Mouse (Mus musculus): Measurements from ENCODE around the gene Nup210. TPM values are rescaled to one million over a fixed set of nuclear protein-coding genes. Genes with fewer than 3 reads are reported as not detected.

The Nup210 gene
- total and polyA plus RNA-seq, 3 experiments = 46.3 to 394 (median 71.5) TPM

DNA sequence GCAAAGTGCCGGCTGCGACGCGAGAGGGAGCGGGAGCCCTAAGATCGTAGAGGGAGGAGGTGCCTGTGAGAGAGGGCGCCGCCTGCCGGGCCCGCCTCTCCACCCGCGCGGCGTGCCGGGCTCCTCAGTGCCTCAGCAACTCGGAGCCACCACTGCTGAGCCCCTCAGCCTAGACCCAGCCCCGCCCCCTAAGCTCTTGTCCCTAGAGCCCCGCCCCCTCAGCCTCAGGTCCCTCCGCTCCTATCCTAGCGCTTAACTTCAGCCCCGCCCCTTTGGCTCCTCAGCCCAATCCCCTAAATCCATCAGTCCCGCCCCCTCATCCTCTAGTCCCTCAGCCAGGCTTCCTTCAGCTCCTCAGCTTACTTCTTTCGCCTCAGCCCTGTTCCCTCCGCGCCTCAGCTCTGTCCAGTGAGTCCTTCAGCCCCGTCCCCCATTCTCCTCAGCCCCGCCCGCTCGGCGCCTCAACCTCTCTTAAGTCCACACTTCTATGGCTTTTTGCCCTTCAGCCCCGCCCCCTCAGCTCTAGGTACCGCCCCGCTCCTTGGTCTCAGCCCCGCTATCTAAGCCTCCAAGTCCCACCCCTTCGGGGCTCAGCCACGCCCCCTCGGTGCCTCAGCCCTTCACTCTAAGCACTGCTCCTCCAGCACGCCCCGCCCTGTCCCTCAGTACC lies 127.8 kb downstream of the Nup210 start, which contains the start of gene Iqsec1 (continued):
- no peak for TF ChIP-seq GABPA (IDR thresholded peaks at IDR 0.05; ENCODE audit: low read depth, low read length)

DNA sequence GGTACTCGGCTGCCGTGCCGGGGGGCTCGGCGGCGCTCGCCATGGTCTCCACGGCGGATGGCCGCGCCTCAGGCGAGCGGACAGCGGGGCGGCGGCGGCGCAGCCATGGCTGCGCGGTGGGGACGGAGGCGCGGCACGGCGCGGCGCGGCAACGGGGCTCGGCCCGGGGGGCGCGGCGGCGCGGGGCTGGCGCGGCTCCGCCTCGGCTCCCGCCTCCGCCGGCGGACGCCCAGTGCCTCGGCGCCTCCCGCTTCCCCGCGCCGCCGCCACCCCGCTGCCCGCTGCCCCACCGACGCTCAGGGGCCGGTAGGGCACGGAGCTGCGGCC lies 128.4 kb downstream of the Nup210 start:
- peaks cover 5 to 12% of the 10 kb centered on the region in 2 experiments for H3K27me3 ChIP-seq (ENCODE audit: control insufficient read depth in 1 of 2, insufficient read depth in 2 of 2, low read length in 2 of 2)
- H3K36me3 ChIP-seq (ENCODE audit: control insufficient read depth in 1 of 2, insufficient read depth in 2 of 2, low read length in 2 of 2) = no peaks in the 10 kb centered on the region
- no peaks in the 10 kb centered on the region for H3K79me2 ChIP-seq (ENCODE audit: control insufficient read depth, insufficient read depth, low read length, poor library complexity)
- no peaks in the 10 kb centered on the region for H3K4me1 ChIP-seq (ENCODE audit: control insufficient read depth in 1 of 2, insufficient read depth in 2 of 2, low read length in 2 of 2)
- H3K9me3 ChIP-seq (replicated peaks; ENCODE audit: insufficient read depth, low read length) = no peaks in the 10 kb centered on the region
- H3K9ac ChIP-seq (ENCODE audit: control insufficient read depth, low read depth, low read length, poor library complexity, severe bottlenecking) = peak overlapping the region; percentile 58
- H3K4me3 ChIP-seq (ENCODE audit: control insufficient read depth in 1 of 2, insufficient read depth in 1 of 2, low read depth in 2 of 2, low read length in 2 of 2) = peak overlapping the region; percentile 49 to 50; a peak in 3 of 4 replicates
- no peak overlapping the region for H3K27ac ChIP-seq (ENCODE audit: control insufficient read depth, low read depth, low read length)
- TF ChIP-seq BHLHE40 (IDR thresholded peaks at IDR 0.05; ENCODE audit: borderline replicate concordance, low read depth, low read length) (no peak), MAX (IDR thresholded peaks at IDR 0.05; ENCODE audit: low read length) (no peak)
- DNase-seq (ENCODE audit: low read depth, low spot score) = no peak

DNA sequence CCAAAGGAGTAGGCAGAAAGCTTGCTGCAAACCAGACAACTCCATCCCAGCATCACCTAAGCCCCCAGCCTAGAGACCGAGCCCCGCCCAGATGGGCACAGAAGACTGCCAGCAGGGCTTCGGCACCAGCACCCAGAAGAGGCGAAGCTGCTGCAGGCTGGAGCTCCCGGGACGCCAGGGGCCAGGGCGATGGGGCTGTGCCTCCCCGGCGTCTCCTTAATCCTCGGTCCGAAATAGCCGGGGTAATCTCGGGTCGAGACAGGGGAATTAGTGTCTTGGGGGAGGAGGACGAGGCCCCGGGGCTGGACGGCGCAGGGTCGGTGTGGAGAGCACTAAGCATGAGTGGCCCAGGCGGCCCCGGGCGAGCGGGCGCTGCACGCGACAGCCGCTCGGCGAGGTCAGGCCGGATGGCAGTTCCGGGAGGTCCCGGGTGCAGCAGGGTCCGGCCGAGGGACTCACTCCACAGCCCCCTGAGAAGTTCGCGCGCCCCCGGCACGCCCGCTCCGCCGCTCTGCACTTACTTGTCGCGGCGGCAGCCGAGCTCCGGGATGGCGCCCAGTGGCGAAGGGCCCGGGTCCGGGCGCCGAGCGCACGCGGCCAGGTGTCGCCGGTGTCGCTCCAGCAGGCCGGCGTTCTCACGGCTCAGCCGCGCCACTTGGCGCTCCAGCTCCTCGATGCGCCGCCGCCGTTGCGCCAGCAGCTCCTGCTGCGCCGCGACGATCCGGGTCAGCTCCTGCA lies 128.9 kb downstream of the Nup210 start:
- Histone ChIP-seq H3K79me2 (ENCODE audit: control insufficient read depth, insufficient read depth, low read length, poor library complexity) (no peaks in the 10 kb centered on the region), H3K36me3 (ENCODE audit: control insufficient read depth in 1 of 2, insufficient read depth in 2 of 2, low read length in 2 of 2) (no peaks in the 10 kb centered on the region), H3K9me3 (replicated peaks; ENCODE audit: insufficient read depth, low read length) (no peaks in the 10 kb centered on the region), H3K4me1 (ENCODE audit: control insufficient read depth in 1 of 2, insufficient read depth in 2 of 2, low read length in 2 of 2) (no peaks in the 10 kb centered on the region), H3K27me3 (ENCODE audit: control insufficient read depth in 1 of 2, insufficient read depth in 2 of 2, low read length in 2 of 2) (peaks cover 5 to 12% of the 10 kb centered on the region in 2 experiments), H3K27ac (ENCODE audit: control insufficient read depth, low read depth, low read length) (no peak overlapping the region), H3K4me3 (ENCODE audit: control insufficient read depth in 1 of 2, insufficient read depth in 1 of 2, low read depth in 2 of 2, low read length in 2 of 2) (peak overlapping the region; percentile 49 to 50; a peak in 3 of 4 replicates), H3K9ac (ENCODE audit: control insufficient read depth, low read depth, low read length, poor library complexity, severe bottlenecking) (peak overlapping the region; percentile 58)
- peak; percentile 34 for DNase-seq (ENCODE audit: low read depth, low spot score)
- no peak for TF ChIP-seq MYC (IDR thresholded peaks at IDR 0.05; ENCODE audit: low read depth, low read length)
- no peak for TF ChIP-seq ZKSCAN1 (IDR thresholded peaks at IDR 0.05; ENCODE audit: low read depth, low read length)
- TF ChIP-seq USF2 (IDR thresholded peaks at IDR 0.05; ENCODE audit: borderline replicate concordance in 1 of 2, insufficient read depth in 1 of 2, low read depth in 1 of 2, low read length in 2 of 2) = no peak
- no peak for TF ChIP-seq TCF12 (IDR thresholded peaks at IDR 0.05; ENCODE audit: low read depth, low read length)
- TF ChIP-seq CHD2 (IDR thresholded peaks at IDR 0.05; ENCODE audit: low read length) = no peak
- no peak for TF ChIP-seq GABPA (IDR thresholded peaks at IDR 0.05; ENCODE audit: low read depth, low read length)

DNA sequence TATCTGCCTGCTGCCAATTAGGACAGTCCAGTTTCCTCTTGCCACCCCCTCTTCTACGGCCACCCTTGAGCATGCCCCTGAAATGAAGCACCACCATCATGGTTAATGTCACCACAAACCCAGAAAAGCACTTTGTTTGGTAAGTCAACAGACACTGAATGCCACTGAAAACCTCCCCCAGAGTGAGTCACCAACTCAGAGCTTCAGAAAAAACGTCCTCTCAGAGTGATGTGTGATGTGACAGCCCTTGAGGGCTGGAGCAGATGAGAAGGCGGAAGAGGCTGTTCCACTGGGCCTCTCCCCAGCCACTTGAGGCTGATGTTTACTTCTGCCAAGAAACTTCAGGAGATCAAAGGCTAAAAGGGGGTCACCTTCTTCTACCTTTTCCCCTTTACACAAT lies 132.5 kb downstream of the Nup210 start:
- peak; percentile 34 for DNase-seq (ENCODE audit: low read depth, low spot score)
- Histone ChIP-seq H3K27me3 (ENCODE audit: control insufficient read depth in 1 of 2, insufficient read depth in 2 of 2, low read length in 2 of 2) (peaks cover 5 to 12% of the 10 kb centered on the region in 2 experiments), H3K79me2 (ENCODE audit: control insufficient read depth, insufficient read depth, low read length, poor library complexity) (no peaks in the 10 kb centered on the region), H3K9me3 (replicated peaks; ENCODE audit: insufficient read depth, low read length) (no peaks in the 10 kb centered on the region), H3K4me1 (ENCODE audit: control insufficient read depth in 1 of 2, insufficient read depth in 2 of 2, low read length in 2 of 2) (no peaks in the 10 kb centered on the region), H3K9ac (ENCODE audit: control insufficient read depth, low read depth, low read length, poor library complexity, severe bottlenecking) (no peak overlapping the region), H3K36me3 (ENCODE audit: control insufficient read depth in 1 of 2, insufficient read depth in 2 of 2, low read length in 2 of 2) (no peaks in the 10 kb centered on the region), H3K4me3 (ENCODE audit: control insufficient read depth in 1 of 2, insufficient read depth in 1 of 2, low read depth in 2 of 2, low read length in 2 of 2) (no peak overlapping the region), H3K27ac (ENCODE audit: control insufficient read depth, low read depth, low read length) (no peak overlapping the region)
- no peak for TF ChIP-seq TBP (IDR thresholded peaks at IDR 0.05; ENCODE audit: low read depth, low read length)
- no peak for TF ChIP-seq MXI1 (IDR thresholded peaks at IDR 0.05; ENCODE audit: low read depth, low read length)
- no peak for TF ChIP-seq POLR2AphosphoS5 (IDR thresholded peaks at IDR 0.05; ENCODE audit: borderline replicate concordance, low read depth, low read length)
- TF ChIP-seq ELF1 (IDR thresholded peaks at IDR 0.05; ENCODE audit: low read depth, low read length) = no peak
- TF ChIP-seq GATA1 (IDR thresholded peaks at IDR 0.05; ENCODE audit: low read depth, low read length) = no peak
- TF ChIP-seq NELFE (IDR thresholded peaks at IDR 0.05; ENCODE audit: low read depth, low read length) = no peak
- TF ChIP-seq MEF2A (IDR thresholded peaks at IDR 0.05; ENCODE audit: extremely low read depth, insufficient replicate concordance, low read depth, low read length, poor library complexity, severe bottlenecking) = no peak
- no peak for TF ChIP-seq SIN3A (IDR thresholded peaks at IDR 0.05; ENCODE audit: low read length)
- TF ChIP-seq CTCF (IDR thresholded peaks at IDR 0.05 in 2 of 3, conservative IDR thresholded peaks at IDR 0.05 in 1 of 3; ENCODE audit: control insufficient read depth in 1 of 3, insufficient read depth in 1 of 3, low read depth in 2 of 3, low read length in 3 of 3, poor library complexity in 1 of 3, severe bottlenecking in 1 of 3) = no peak
- no peak for TF ChIP-seq ZKSCAN1 (IDR thresholded peaks at IDR 0.05; ENCODE audit: low read depth, low read length)
- no peak for TF ChIP-seq MAX (IDR thresholded peaks at IDR 0.05; ENCODE audit: low read length)
- TF ChIP-seq POLR2AphosphoS2 (IDR thresholded peaks at IDR 0.05; ENCODE audit: low read length) = no peak
- no peak for TF ChIP-seq MAFK (IDR thresholded peaks at IDR 0.05; ENCODE audit: borderline replicate concordance, low read depth, low read length)
- TF ChIP-seq MYB (IDR thresholded peaks at IDR 0.05; ENCODE audit: low read depth, low read length) = no peak
- TF ChIP-seq POLR2A (IDR thresholded peaks at IDR 0.05; ENCODE audit: control insufficient read depth in 1 of 2, insufficient read depth in 1 of 2, low read depth in 1 of 2, low read length in 2 of 2, poor library complexity in 1 of 2) = no peak
- TF ChIP-seq KAT2A (conservative IDR thresholded peaks at IDR 0.05; ENCODE audit: low read depth, low read length) = no peak
